Mouse (Mus musculus) left cerebral cortex, postnatal 14 days (tissue): ENCODE data around the gene Ephb1. TPM values are rescaled to one million over a fixed set of nuclear protein-coding genes. Genes with fewer than 3 reads are reported as not detected.

ENCODE experiments used
- DNase-seq, 2 experiments: peaks; one replicate each; pipeline ENCODE4 v3.0.0; 2021 to 2022; ENCODE audit warnings: low spot score in 2 of 2, mixed read lengths in 1 of 2
- intact Hi-C: fragments of 180-260 bp; cut with DNase I; formaldehyde crosslinking; loops from one replicate; pipeline ENCODE4 v1.15.1; 2025
- total RNA-seq, 2 experiments: library from RNA; stranded (reverse); gene quantifications; 2 replicates each; pipeline ENCODE4 v1.2.3; 2021

The Ephb1 gene
- total RNA-seq, 2 experiments from 2014 or later: 39.2 to 40.5 TPM

GRCm38 (mm10) chr9:102196856-102197255, 157.6 kb downstream of the Ephb1 start:
- intact Hi-C loops: no loop called here
- no peak for DNase-seq

DNA sequence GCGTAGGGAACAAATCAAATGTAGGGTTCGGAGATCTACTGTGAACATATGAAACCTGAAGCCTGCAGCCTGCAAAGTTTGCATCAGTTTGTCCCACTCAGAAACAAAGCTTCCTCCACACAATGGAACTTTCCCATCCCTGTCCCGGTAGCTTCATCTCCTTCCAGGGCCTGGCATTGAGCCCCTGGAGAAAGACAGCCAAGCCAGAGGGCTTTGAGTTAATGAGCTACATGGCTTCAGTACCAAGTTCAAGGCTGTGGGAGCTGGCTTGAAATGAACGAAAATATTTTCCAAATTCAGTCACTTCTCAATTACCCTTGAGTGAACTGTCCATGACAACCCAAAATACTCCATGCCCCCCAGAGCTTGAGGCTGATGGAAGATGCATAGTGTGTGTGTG, 160.4 kb downstream of the Ephb1 start:
- peak in 1 of 2 experiments; percentile 33 for DNase-seq
- intact Hi-C loops: no loop called here

DNA sequence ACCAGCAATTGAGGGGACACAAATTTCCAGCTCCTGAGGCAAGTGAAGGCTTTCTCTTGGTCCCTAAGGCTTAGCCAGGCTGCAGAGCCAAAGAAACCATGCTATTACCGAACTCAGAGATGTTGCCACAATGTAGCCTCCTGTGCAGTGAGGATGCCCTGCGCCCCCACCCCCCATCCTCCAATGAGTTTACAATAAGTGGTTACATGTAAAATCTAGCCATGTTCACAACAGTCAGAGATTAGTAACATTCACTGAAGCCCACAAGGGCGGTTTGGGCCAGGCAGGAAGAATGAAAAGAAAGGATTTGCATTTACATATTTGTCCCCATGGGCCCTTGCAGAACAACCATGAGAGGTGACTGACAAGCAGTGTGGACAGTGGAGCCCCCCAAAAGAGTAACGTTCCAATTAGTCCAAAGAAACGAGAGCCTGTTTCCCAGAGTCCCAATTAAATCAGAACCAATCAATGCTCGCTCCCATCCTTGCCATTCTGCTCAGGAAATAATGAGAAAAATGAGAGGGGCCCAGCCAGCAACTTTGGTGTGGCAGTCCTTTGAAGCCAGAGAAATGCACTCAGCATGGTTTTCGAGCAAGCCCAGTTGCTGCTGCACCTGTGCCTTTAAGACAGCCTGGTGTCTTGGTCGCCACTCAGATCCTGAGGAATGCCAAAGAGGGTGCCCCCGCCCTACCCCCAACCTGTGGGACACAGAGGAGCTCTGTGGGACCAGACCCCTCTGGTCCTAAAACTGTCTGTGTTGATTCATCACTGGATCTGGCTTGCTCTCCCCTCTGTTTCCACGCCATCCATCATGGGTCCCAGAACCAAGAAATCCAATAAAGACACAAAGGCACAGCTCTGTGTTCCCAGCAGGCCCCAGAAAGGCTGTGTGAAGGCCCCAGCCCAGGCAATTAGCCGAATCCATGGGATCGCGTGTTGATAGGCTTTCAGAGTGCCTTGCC, 161.5 kb downstream of the Ephb1 start:
- intact Hi-C loops: no loop called here
- peak in 1 of 2 experiments; percentile 33 for DNase-seq

- DNase-seq: no peak
- intact Hi-C loops: no loop called here
Observed at GRCm38 (mm10) chr9:102190058-102190457, 164.4 kb downstream of the Ephb1 start.

GRCm38 (mm10) chr9:102189406-102189805, 165.1 kb downstream of the Ephb1 start:
- intact Hi-C loops: no loop called here
- DNase-seq: no peak

- no peak for DNase-seq
- intact Hi-C loops: no loop called here
Observed at GRCm38 (mm10) chr9:102183663-102184274, 170.7 kb downstream of the Ephb1 start.

GRCm38 (mm10) chr9:102181810-102182490, 172.5 kb downstream of the Ephb1 start:
- intact Hi-C loops: no loop called here
- DNase-seq: peak in 1 of 2 experiments; percentile 13

DNA sequence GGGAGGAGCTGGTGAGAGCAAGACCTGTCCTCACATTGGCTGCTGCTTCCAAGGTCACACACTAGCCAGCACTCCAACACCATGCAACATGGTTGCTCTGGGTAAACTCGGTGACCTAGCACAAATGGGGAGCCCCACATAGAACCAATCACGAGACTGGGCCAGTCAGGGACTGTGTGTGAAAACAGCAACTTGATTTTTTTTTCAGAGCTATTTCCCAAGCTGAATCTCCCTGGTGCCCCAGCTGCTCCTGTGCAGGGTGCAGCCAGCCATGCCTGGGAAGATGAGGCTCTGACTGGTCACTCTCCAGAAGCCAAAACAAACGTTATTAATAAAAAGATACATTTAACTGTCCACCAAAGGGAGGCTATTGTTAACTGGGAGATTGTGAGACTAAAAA, 173.2 kb downstream of the Ephb1 start:
- intact Hi-C loops: no loop called here
- DNase-seq: no peak

- intact Hi-C loops: no loop called here
- DNase-seq: no peak
Observed at GRCm38 (mm10) chr9:102180486-102180885, 174.0 kb downstream of the Ephb1 start.

GRCm38 (mm10) chr9:102180070-102180469, 174.4 kb downstream of the Ephb1 start:
- no peak for DNase-seq
- intact Hi-C loops: no loop called here

- intact Hi-C loops: no loop called here
Observed at GRCm38 (mm10) chr9:102169706-102170105, 184.8 kb downstream of the Ephb1 start.

DNA sequence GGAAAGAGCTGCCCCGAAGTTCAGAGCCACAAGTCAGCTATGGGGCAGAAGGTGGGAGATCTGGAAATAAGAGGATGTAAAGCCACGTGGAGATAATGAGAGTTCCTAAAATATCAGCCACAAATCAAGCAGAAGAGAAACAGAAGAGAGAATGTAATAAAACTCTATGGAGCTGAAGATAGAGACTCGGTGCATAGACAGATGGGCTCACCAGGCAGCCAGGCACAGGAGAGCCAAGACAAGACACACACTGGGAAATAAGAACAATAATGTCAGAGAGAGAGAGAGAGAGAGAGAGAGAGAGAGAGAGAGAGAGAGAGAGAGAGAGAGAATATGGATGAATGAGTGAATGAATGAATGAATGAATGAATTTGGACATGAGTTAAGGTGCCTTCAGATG, 198.6 kb downstream of the Ephb1 start:
- DNase-seq: no peak
- intact Hi-C loops: no loop called here

More at GRCm38 (mm10) chr9:102169706-102170105, 184.8 kb downstream of the Ephb1 start:
- DNase-seq: no peak

DNA sequence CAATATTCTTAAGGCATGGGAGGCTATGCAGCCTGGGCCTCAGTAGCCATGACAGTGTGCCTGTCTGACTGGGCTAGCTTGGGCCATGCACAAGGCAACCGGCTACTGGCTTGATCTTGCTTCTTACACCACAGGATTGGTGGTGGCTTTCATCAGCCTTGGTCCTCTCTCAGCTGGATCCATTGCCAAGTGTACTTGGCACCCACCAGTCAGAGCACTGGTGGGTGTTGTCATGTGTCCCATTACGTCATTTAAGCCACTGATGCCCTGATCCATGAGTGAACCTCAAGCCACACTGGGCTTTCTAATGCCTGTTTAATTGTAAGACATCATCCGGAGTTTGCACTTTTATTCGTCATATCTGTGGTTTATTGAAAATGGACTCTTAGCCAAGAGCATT, 215.3 kb downstream of the Ephb1 start:
- DNase-seq: no peak
- intact Hi-C loops: no loop called here

DNA sequence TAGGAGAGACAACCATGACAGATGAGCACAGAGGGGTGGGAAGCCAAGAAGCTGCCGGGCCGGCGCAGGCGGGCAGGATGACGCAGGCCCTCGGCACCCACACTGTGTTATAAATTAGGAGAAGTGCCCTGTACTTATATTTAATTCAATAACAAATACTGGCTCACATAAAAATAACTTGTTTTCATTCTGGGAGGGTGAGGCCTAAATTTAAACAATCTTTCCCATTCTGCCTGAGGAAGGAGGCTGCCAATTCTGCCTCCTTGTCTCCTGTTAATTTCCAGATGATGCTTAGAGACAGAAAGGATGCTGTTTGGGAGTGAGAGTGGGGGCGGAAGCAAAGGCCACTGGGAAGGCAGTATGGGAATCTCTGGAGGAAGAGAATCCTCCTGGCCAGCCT, 215.8 kb downstream of the Ephb1 start:
- intact Hi-C loops: no loop called here
- DNase-seq: peak; percentile 60 to 65

GRCm38 (mm10) chr9:102138187-102138586, 216.3 kb downstream of the Ephb1 start:
- intact Hi-C loops: no loop called here
- DNase-seq: no peak

DNA sequence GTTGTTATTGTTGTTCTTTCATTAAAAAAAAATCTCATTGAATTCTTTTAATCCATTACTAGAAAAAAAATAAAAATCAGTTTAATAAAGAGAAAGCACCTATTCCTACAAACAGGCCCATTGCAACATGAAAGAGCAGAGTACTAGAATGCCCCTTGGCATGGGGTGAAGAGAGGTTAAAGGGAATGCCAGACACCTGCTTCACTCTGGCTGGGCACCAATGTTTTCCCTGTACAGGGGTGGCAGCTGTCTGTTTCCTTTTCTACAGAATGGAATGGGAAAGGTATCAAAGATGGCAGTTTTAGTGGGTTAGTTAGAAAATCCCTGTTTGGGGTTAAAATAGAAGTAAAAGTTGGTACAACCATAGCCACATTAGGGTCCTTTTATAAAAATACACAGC, 224.0 kb downstream of the Ephb1 start:
- DNase-seq: no peak
- intact Hi-C loops: no loop called here

DNA sequence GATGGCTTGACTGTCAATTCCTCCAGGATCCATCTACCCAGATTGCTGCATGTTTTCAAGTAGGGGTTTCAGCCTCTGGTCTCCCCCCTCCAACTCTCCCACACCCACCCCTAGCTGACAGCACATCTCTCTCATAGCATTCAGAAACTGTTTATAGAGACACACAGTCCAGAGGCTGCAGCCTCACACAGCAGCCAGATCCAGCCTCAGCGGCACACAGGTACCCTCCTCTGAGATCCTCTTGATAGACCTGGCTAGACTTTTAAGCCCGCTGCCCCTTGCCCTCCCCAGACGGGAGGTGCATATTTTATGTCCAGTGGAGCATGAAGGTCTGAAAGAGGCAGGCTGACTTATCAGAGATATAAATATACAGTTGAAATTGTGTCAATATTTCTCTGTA, 228.0 kb downstream of the Ephb1 start:
- intact Hi-C loops: no loop called here

GRCm38 (mm10) chr9:102122880-102123453, 231.5 kb downstream of the Ephb1 start:
- no peak for DNase-seq
- intact Hi-C loops: no loop called here

More for the DNA sequence above, 228.0 kb downstream of the Ephb1 start:
- DNase-seq: no peak

GRCm38 (mm10) chr9:102119422-102119821, 235.1 kb downstream of the Ephb1 start:
- intact Hi-C loops: no loop called here
- no peak for DNase-seq

DNA sequence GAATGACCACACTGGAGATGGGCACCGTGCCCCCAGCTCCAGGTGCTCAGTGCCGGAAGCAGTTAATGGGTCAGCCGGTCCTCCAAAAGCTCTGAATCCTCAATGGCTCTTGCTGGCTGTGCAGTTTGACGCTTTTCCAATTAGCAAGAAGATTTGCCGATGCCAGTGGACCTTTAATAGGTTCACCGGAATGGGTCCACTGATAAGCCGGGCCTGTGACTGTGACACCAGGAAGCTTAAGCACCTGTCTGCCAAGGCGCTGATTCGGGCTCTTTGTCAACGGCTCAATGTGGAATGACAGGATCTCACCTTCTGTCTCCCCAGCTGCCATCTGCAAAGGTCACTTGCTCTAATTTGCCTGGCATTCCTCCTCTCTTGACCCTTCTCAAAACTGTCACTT, 239.2 kb downstream of the Ephb1 start:
- intact Hi-C loops: no loop called here
- DNase-seq: no peak
